Mouse (Mus musculus) testis, adult 2 months (tissue): ENCODE measurements around the gene Gabbr1. TPM values are rescaled to one million over a fixed set of nuclear protein-coding genes. Genes with fewer than 3 reads are reported as not detected.
A peak's percentile ranks its signal among the peaks of the same experiment; 100 is the strongest.

ENCODE experiments used
- H3K27ac ChIP-seq: fragments of 200-500 bp; 2 replicates; pipeline ENCODE4 v1.5.1; 2012; ENCODE audit warnings: low read depth, low read length; ENCODE audit not compliant: control insufficient read depth, insufficient read depth
- H3K27me3 ChIP-seq: fragments of 200-500 bp; 2 replicates; pipeline ENCODE4 v1.6.1; 2012; ENCODE audit warnings: mild to moderate bottlenecking, low read length, moderate library complexity; ENCODE audit not compliant: control insufficient read depth, insufficient read depth
- H3K36me3 ChIP-seq: fragments of 200-500 bp; 2 replicates; pipeline ENCODE4 v1.6.1; 2012; ENCODE audit warnings: mild to moderate bottlenecking, low read length; ENCODE audit not compliant: control insufficient read depth, insufficient read depth
- H3K4me1 ChIP-seq: fragments of 200-500 bp; 2 replicates; pipeline ENCODE4 v1.6.1; 2012; ENCODE audit warnings: low read length; ENCODE audit not compliant: control insufficient read depth, insufficient read depth
- H3K4me3 ChIP-seq: fragments of 200-500 bp; 2 replicates; pipeline ENCODE4 v1.5.1; 2012; ENCODE audit warnings: low read depth, mild to moderate bottlenecking, low read length, moderate library complexity, mixed read lengths; ENCODE audit not compliant: control insufficient read depth
- CTCF ChIP-seq: fragments of 200-500 bp; IDR thresholded peaks from 2 replicates; pipeline ENCODE4 v1.5.1; 2012; ENCODE audit warnings: low read depth, mild to moderate bottlenecking, inconsistent platforms, low read length, moderate library complexity; ENCODE audit not compliant: control insufficient read depth, insufficient read depth, insufficient replicate concordance
- POLR2A ChIP-seq: fragments of 200-500 bp; IDR thresholded peaks from 2 replicates; pipeline ENCODE4 v1.6.1; 2012; ENCODE audit warnings: low read depth, mild to moderate bottlenecking, inconsistent platforms, low read length, moderate library complexity; ENCODE audit not compliant: control insufficient read depth
- polyA plus RNA-seq: library from polyadenylated mRNA; depleted of rRNA; stranded (reverse); fragments of >200 nt; gene quantifications from 2 replicates; pipeline ENCODE4 v1.2.3, GENCODE M21; 2012

Gene Gabbr1
- polyA plus RNA-seq, 1 experiment: 12.3 TPM

GRCm38 (mm10) chr17:37050876-37051275 is 5.1 kb downstream of the Gabbr1 start:
- H3K27me3 ChIP-seq: no peaks in the 10 kb centered on the region; the same call in 1 of the 2 replicates
- no peaks in the 10 kb centered on the region for H3K36me3 ChIP-seq
- H3K4me3 ChIP-seq: peak overlapping the region; percentile 75
- TF ChIP-seq CTCF (no peak), POLR2A (no peak)
- H3K27ac ChIP-seq: no peak overlapping the region
- H3K4me1 ChIP-seq: peaks cover 23% of the 10 kb centered on the region

- Histone ChIP-seq H3K4me1 (peaks cover 20% of the 10 kb centered on the region), H3K27me3 (no peaks in the 10 kb centered on the region), H3K4me3 (no peak overlapping the region), H3K27ac (no peak overlapping the region), H3K36me3 (no peaks in the 10 kb centered on the region)
- no peak for TF ChIP-seq CTCF
- TF ChIP-seq POLR2A: no peak
These were observed 6.0 kb downstream of the Gabbr1 start for GRCm38 (mm10) chr17:37051745-37052144.

GRCm38 (mm10) chr17:37056957-37057356 is 11.2 kb downstream of the Gabbr1 start:
- H3K27me3 ChIP-seq: no peaks in the 10 kb centered on the region
- H3K27ac ChIP-seq: no peak overlapping the region
- no peak for TF ChIP-seq POLR2A
- TF ChIP-seq CTCF: no peak
- peak overlapping the region; percentile 80 for H3K4me3 ChIP-seq
- H3K4me1 ChIP-seq: peaks cover 2% of the 10 kb centered on the region; the same call in 1 of the 2 replicates
- no peaks in the 10 kb centered on the region for H3K36me3 ChIP-seq

GRCm38 (mm10) chr17:37061435-37061834 is 15.7 kb downstream of the Gabbr1 start:
- Histone ChIP-seq H3K27ac (no peak overlapping the region), H3K27me3 (no peaks in the 10 kb centered on the region), H3K36me3 (no peaks in the 10 kb centered on the region), H3K4me3 (no peak overlapping the region), H3K4me1 (peaks cover 2% of the 10 kb centered on the region; the same call in 1 of the 2 replicates)
- TF ChIP-seq CTCF: no peak
- no peak for TF ChIP-seq POLR2A

- no peaks in the 10 kb centered on the region for H3K36me3 ChIP-seq
These were observed 16.4 kb downstream of the Gabbr1 start for GRCm38 (mm10) chr17:37062101-37062641.

GRCm38 (mm10) chr17:37063063-37063462 is 17.3 kb downstream of the Gabbr1 start:
- Histone ChIP-seq H3K36me3 (no peaks in the 10 kb centered on the region), H3K4me3 (no peak overlapping the region), H3K4me1 (no peaks in the 10 kb centered on the region), H3K27me3 (no peaks in the 10 kb centered on the region), H3K27ac (no peak overlapping the region)
- TF ChIP-seq CTCF (no peak), POLR2A (no peak)

More at GRCm38 (mm10) chr17:37062101-37062641, 16.4 kb downstream of the Gabbr1 start:
- no peak overlapping the region for H3K27ac ChIP-seq
- TF ChIP-seq POLR2A (no peak), CTCF (no peak)
- no peak overlapping the region for H3K4me3 ChIP-seq
- H3K4me1 ChIP-seq: no peaks in the 10 kb centered on the region
- no peaks in the 10 kb centered on the region for H3K27me3 ChIP-seq

GRCm38 (mm10) chr17:37063686-37064495 is 18.1 kb downstream of the Gabbr1 start:
- no peak overlapping the region for H3K27ac ChIP-seq
- no peak overlapping the region for H3K4me3 ChIP-seq
- H3K27me3 ChIP-seq: no peaks in the 10 kb centered on the region
- H3K36me3 ChIP-seq: no peaks in the 10 kb centered on the region
- no peaks in the 10 kb centered on the region for H3K4me1 ChIP-seq
- TF ChIP-seq POLR2A: no peak
- TF ChIP-seq CTCF: no peak
